Mouse (Mus musculus): ENCODE data around the gene Bmp2k. TPM values are rescaled to one million over a fixed set of nuclear protein-coding genes. Genes with fewer than 3 reads are reported as not detected.

Gene Bmp2k
- polyA plus RNA-seq, 1 experiment from 2014 or later: 12.4 TPM

GRCm38 (mm10) chr5:96997802-96998565 is 495 bp downstream of the Bmp2k start:
- peak; percentile 9; the same call in 1 of the 2 replicates for ATAC-seq (ENCODE audit: low FRiP score)
- Histone ChIP-seq H3K27ac (peak overlapping the region; percentile 83), H3K4me3 (replicated peaks; ENCODE audit: low read length) (peak overlapping the region; percentile 72), H3K9ac (peak overlapping the region; percentile 78), H3K36me3 (replicated peaks; ENCODE audit: control insufficient read depth, insufficient read depth) (no peaks in the 10 kb centered on the region), H3K4me1 (replicated peaks; ENCODE audit: control insufficient read depth, insufficient read depth, low read length) (peaks cover 18% of the 10 kb centered on the region), H3K9me3 (ENCODE audit: control insufficient read depth, low read length) (no peaks in the 10 kb centered on the region), H3K4me2 (replicated peaks) (peak overlapping the region; percentile 95), H3K27me3 (ENCODE audit: control insufficient read depth, insufficient read depth, low read length) (no peaks in the 10 kb centered on the region)
- WGBS: 2% methylated on average over 41 of the region's 75 CpGs
- DNase-seq (ENCODE audit: low spot score): no peak

- WGBS: 10% methylated on average over 6 of the region's 6 CpGs
- Histone ChIP-seq H3K9me3 (ENCODE audit: control insufficient read depth, low read length) (no peaks in the 10 kb centered on the region), H3K36me3 (replicated peaks; ENCODE audit: control insufficient read depth, insufficient read depth) (no peaks in the 10 kb centered on the region), H3K4me3 (replicated peaks; ENCODE audit: low read length) (peak overlapping the region; percentile 72), H3K27me3 (ENCODE audit: control insufficient read depth, insufficient read depth, low read length) (no peaks in the 10 kb centered on the region), H3K4me2 (replicated peaks) (peak overlapping the region; percentile 95), H3K9ac (peak overlapping the region; percentile 78), H3K27ac (no peak overlapping the region), H3K4me1 (replicated peaks; ENCODE audit: control insufficient read depth, insufficient read depth, low read length) (peaks cover 18% of the 10 kb centered on the region)
- DNase-seq (ENCODE audit: low spot score) (no peak), ATAC-seq (ENCODE audit: low FRiP score) (no peak)
These were observed 1.0 kb downstream of the Bmp2k start for GRCm38 (mm10) chr5:96998566-96998907.

GRCm38 (mm10) chr5:96999601-97000000 is 2.1 kb downstream of the Bmp2k start:
- Histone ChIP-seq H3K9me3 (ENCODE audit: control insufficient read depth, low read length) (no peaks in the 10 kb centered on the region), H3K27me3 (ENCODE audit: control insufficient read depth, insufficient read depth, low read length) (no peaks in the 10 kb centered on the region), H3K27ac (no peak overlapping the region), H3K4me3 (replicated peaks; ENCODE audit: low read length) (peak overlapping the region; percentile 72; the same call in 1 of the 2 replicates), H3K4me2 (replicated peaks) (peak overlapping the region; percentile 95), H3K4me1 (replicated peaks; ENCODE audit: control insufficient read depth, insufficient read depth, low read length) (peaks cover 18% of the 10 kb centered on the region), H3K36me3 (replicated peaks; ENCODE audit: control insufficient read depth, insufficient read depth) (no peaks in the 10 kb centered on the region), H3K9ac (no peak overlapping the region)
- DNase-seq (ENCODE audit: low spot score) (no peak), ATAC-seq (ENCODE audit: low FRiP score) (no peak)
- 91% methylated on average over 7 of the region's 7 CpGs for WGBS

GRCm38 (mm10) chr5:97000524-97000923 is 3.0 kb downstream of the Bmp2k start:
- 88% methylated on average over 5 of the region's 5 CpGs for WGBS
- no peak for ATAC-seq (ENCODE audit: low FRiP score)
- Histone ChIP-seq H3K4me1 (replicated peaks; ENCODE audit: control insufficient read depth, insufficient read depth, low read length) (peaks cover 18% of the 10 kb centered on the region), H3K9me3 (ENCODE audit: control insufficient read depth, low read length) (no peaks in the 10 kb centered on the region), H3K27ac (no peak overlapping the region), H3K27me3 (ENCODE audit: control insufficient read depth, insufficient read depth, low read length) (no peaks in the 10 kb centered on the region), H3K4me2 (replicated peaks) (no peak overlapping the region; the same call in 1 of the 2 replicates), H3K4me3 (replicated peaks; ENCODE audit: low read length) (no peak overlapping the region), H3K36me3 (replicated peaks; ENCODE audit: control insufficient read depth, insufficient read depth) (no peaks in the 10 kb centered on the region), H3K9ac (no peak overlapping the region)
- no peak for DNase-seq (ENCODE audit: low spot score)

GRCm38 (mm10) chr5:97001153-97001552 is 3.7 kb downstream of the Bmp2k start:
- Histone ChIP-seq H3K9me3 (ENCODE audit: control insufficient read depth, low read length) (no peaks in the 10 kb centered on the region), H3K4me3 (replicated peaks; ENCODE audit: low read length) (no peak overlapping the region), H3K4me2 (replicated peaks) (no peak overlapping the region), H3K36me3 (replicated peaks; ENCODE audit: control insufficient read depth, insufficient read depth) (no peaks in the 10 kb centered on the region), H3K27ac (no peak overlapping the region), H3K4me1 (replicated peaks; ENCODE audit: control insufficient read depth, insufficient read depth, low read length) (peaks cover 13% of the 10 kb centered on the region), H3K27me3 (ENCODE audit: control insufficient read depth, insufficient read depth, low read length) (no peaks in the 10 kb centered on the region), H3K9ac (no peak overlapping the region)
- ATAC-seq (ENCODE audit: low FRiP score) (no peak), DNase-seq (ENCODE audit: low spot score) (no peak)
- WGBS: 92% methylated on average over 10 of the region's 10 CpGs

GRCm38 (mm10) chr5:97001571-97001970 is 4.1 kb downstream of the Bmp2k start:
- 89% methylated on average over 5 of the region's 5 CpGs for WGBS

GRCm38 (mm10) chr5:97002336-97002735 is 4.8 kb downstream of the Bmp2k start:
- no peaks in the 10 kb centered on the region for H3K27me3 ChIP-seq (ENCODE audit: control insufficient read depth, insufficient read depth, low read length)
- ATAC-seq (ENCODE audit: low FRiP score) (no peak), DNase-seq (ENCODE audit: low spot score) (no peak)
- H3K4me1 ChIP-seq (replicated peaks; ENCODE audit: control insufficient read depth, insufficient read depth, low read length): peaks cover 7% of the 10 kb centered on the region
- no peak overlapping the region for H3K9ac ChIP-seq
- no peaks in the 10 kb centered on the region for H3K9me3 ChIP-seq (ENCODE audit: control insufficient read depth, low read length)
- no peaks in the 10 kb centered on the region for H3K36me3 ChIP-seq (replicated peaks; ENCODE audit: control insufficient read depth, insufficient read depth)
- H3K27ac ChIP-seq: no peak overlapping the region
- no peak overlapping the region for H3K4me2 ChIP-seq (replicated peaks)
- WGBS: 88% methylated on average over 5 of the region's 5 CpGs
- H3K4me3 ChIP-seq (replicated peaks; ENCODE audit: low read length): no peak overlapping the region

More at GRCm38 (mm10) chr5:97001571-97001970, 4.1 kb downstream of the Bmp2k start:
- Histone ChIP-seq H3K9me3 (ENCODE audit: control insufficient read depth, low read length) (no peaks in the 10 kb centered on the region), H3K27me3 (ENCODE audit: control insufficient read depth, insufficient read depth, low read length) (no peaks in the 10 kb centered on the region), H3K4me2 (replicated peaks) (no peak overlapping the region), H3K27ac (no peak overlapping the region), H3K4me1 (replicated peaks; ENCODE audit: control insufficient read depth, insufficient read depth, low read length) (peaks cover 9% of the 10 kb centered on the region), H3K9ac (no peak overlapping the region), H3K4me3 (replicated peaks; ENCODE audit: low read length) (no peak overlapping the region), H3K36me3 (replicated peaks; ENCODE audit: control insufficient read depth, insufficient read depth) (no peaks in the 10 kb centered on the region)
- ATAC-seq (ENCODE audit: low FRiP score): no peak
- DNase-seq (ENCODE audit: low spot score): no peak

- Histone ChIP-seq H3K4me1 (replicated peaks; ENCODE audit: control insufficient read depth, insufficient read depth, low read length) (peaks cover 7% of the 10 kb centered on the region), H3K27ac (no peak overlapping the region), H3K4me2 (replicated peaks) (no peak overlapping the region), H3K4me3 (replicated peaks; ENCODE audit: low read length) (no peak overlapping the region), H3K36me3 (replicated peaks; ENCODE audit: control insufficient read depth, insufficient read depth) (no peaks in the 10 kb centered on the region), H3K27me3 (ENCODE audit: control insufficient read depth, insufficient read depth, low read length) (no peaks in the 10 kb centered on the region), H3K9ac (no peak overlapping the region), H3K9me3 (ENCODE audit: control insufficient read depth, low read length) (no peaks in the 10 kb centered on the region)
- WGBS: 91% methylated on average over 7 of the region's 7 CpGs
- no peak for DNase-seq (ENCODE audit: low spot score)
- ATAC-seq (ENCODE audit: low FRiP score): no peak
These were observed 5.4 kb downstream of the Bmp2k start for GRCm38 (mm10) chr5:97002937-97003336.

- Histone ChIP-seq H3K4me2 (replicated peaks) (no peak overlapping the region), H3K27me3 (ENCODE audit: control insufficient read depth, insufficient read depth, low read length) (no peaks in the 10 kb centered on the region), H3K9ac (no peak overlapping the region), H3K36me3 (replicated peaks; ENCODE audit: control insufficient read depth, insufficient read depth) (no peaks in the 10 kb centered on the region), H3K27ac (no peak overlapping the region), H3K9me3 (ENCODE audit: control insufficient read depth, low read length) (no peaks in the 10 kb centered on the region), H3K4me3 (replicated peaks; ENCODE audit: low read length) (no peak overlapping the region), H3K4me1 (replicated peaks; ENCODE audit: control insufficient read depth, insufficient read depth, low read length) (peaks cover under 1% of the 10 kb centered on the region)
- ATAC-seq (ENCODE audit: low FRiP score) (no peak), DNase-seq (ENCODE audit: low spot score) (no peak)
- WGBS: 77% methylated on average over 23 of the region's 23 CpGs
These were observed 6.9 kb downstream of the Bmp2k start for GRCm38 (mm10) chr5:97004178-97005030.

Data from hindbrain, embryonic 14.5 days (tissue).